Mouse (Mus musculus) myocyte (in vitro differentiated cells): Measurements from ENCODE around the gene Fastkd3. TPM values are rescaled to one million over a fixed set of nuclear protein-coding genes. Genes with fewer than 3 reads are reported as not detected.

Experiments used
- H3K27me3 ChIP-seq: one replicate; pipeline ENCODE4 v1.6.1; 2011; ENCODE audit not compliant: control insufficient read depth, insufficient read depth, insufficient read length
- H3K36me3 ChIP-seq: one replicate; pipeline ENCODE4 v1.6.1; 2011; ENCODE audit not compliant: control insufficient read depth, insufficient read depth
- H3K4me2 ChIP-seq: one replicate; pipeline ENCODE4 v1.6.1; 2011; ENCODE audit warnings: low read depth, control low read depth
- H3K4me3 ChIP-seq: one replicate; pipeline ENCODE4 v1.5.1; 2011; ENCODE audit warnings: mild to moderate bottlenecking, control low read depth, moderate library complexity
- H3K79me2 ChIP-seq: one replicate; pipeline ENCODE4 v1.6.1; 2011; ENCODE audit not compliant: control insufficient read depth, insufficient read depth
- H3ac ChIP-seq: one replicate; pipeline ENCODE4 v1.6.1; 2011; ENCODE audit not compliant: control insufficient read depth, insufficient read length
- CEBPB ChIP-seq: IDR thresholded peaks from 2 replicates; pipeline ENCODE4 v1.6.1; 2011; ENCODE audit warnings: mild to moderate bottlenecking, moderate library complexity; ENCODE audit not compliant: poor library complexity, insufficient read depth, severe bottlenecking
- E2F4 ChIP-seq: IDR thresholded peaks from one replicate; pipeline ENCODE4 v1.6.1; 2011; ENCODE audit warnings: mild to moderate bottlenecking, control low read depth, moderate library complexity; ENCODE audit not compliant: insufficient read depth
- MAX ChIP-seq: IDR thresholded peaks from one replicate; pipeline ENCODE4 v1.6.1; 2011; ENCODE audit warnings: low read depth, mild to moderate bottlenecking, control low read depth
- MYOD1 ChIP-seq, 3 experiments: IDR thresholded peaks; one replicate each; pipeline ENCODE4 v1.6.1; 2011; ENCODE audit warnings: control low read depth in 2 of 3, low read depth in 2 of 3, mild to moderate bottlenecking in 2 of 3, moderate library complexity in 1 of 3; ENCODE audit not compliant: insufficient read length in 2 of 3, control insufficient read depth in 1 of 3
- MYOG ChIP-seq, 3 experiments: IDR thresholded peaks; one replicate each; pipeline ENCODE4 v1.6.1; 2011; ENCODE audit warnings: control low read depth in 2 of 3, low read depth in 2 of 3, mild to moderate bottlenecking in 2 of 3; ENCODE audit not compliant: insufficient read length in 2 of 3, control insufficient read depth in 1 of 3, insufficient read depth in 1 of 3
- POLR2A ChIP-seq: IDR thresholded peaks from one replicate; pipeline ENCODE4 v1.6.1; 2011; ENCODE audit warnings: low read depth, mild to moderate bottlenecking, control low read depth, moderate library complexity; ENCODE audit not compliant: insufficient read length
- POLR2AphosphoS2 ChIP-seq: IDR thresholded peaks from one replicate; pipeline ENCODE4 v1.6.1; 2011; ENCODE audit warnings: low read depth, control low read depth; ENCODE audit not compliant: insufficient read length
- REST ChIP-seq: IDR thresholded peaks from one replicate; pipeline ENCODE4 v1.6.1; 2011; ENCODE audit warnings: mild to moderate bottlenecking, control low read depth, moderate library complexity; ENCODE audit not compliant: insufficient read depth, insufficient read length
- SRF ChIP-seq: IDR thresholded peaks from one replicate; pipeline ENCODE4 v1.6.1; 2011; ENCODE audit warnings: low read depth; ENCODE audit not compliant: control insufficient read depth, insufficient read length
- TCF12 ChIP-seq: IDR thresholded peaks from one replicate; pipeline ENCODE4 v1.6.1; 2011; ENCODE audit warnings: mild to moderate bottlenecking, control low read depth; ENCODE audit not compliant: poor library complexity, insufficient read depth, severe bottlenecking
- TCF3 ChIP-seq: IDR thresholded peaks from one replicate; pipeline ENCODE4 v1.6.1; 2011; ENCODE audit warnings: low read depth, control low read depth; ENCODE audit not compliant: insufficient read length
- USF1 ChIP-seq: IDR thresholded peaks from one replicate; pipeline ENCODE4 v1.6.1; 2011; ENCODE audit warnings: low read depth, mild to moderate bottlenecking, control low read depth, moderate library complexity
- polyA plus RNA-seq: library from polyadenylated mRNA; unstranded; fragments of >200 nt; fragmentation: generic; extraction: Trizol; gene quantifications from one replicate; pipeline ENCODE4 v1.2.1, GENCODE M21; 2012; ENCODE audit warnings: missing spikeins

Gene Fastkd3
- polyA plus RNA-seq, 1 experiment = 9.0 TPM

GRCm38 (mm10) chr13:68572247-68572646, 9.8 kb upstream of the Fastkd3 start:
- Histone ChIP-seq H3K4me2 (no peak overlapping the region), H3K36me3 (peaks cover 12% of the 10 kb centered on the region), H3K4me3 (no peak overlapping the region), H3K27me3 (no peaks in the 10 kb centered on the region), H3K79me2 (no peaks in the 10 kb centered on the region), H3ac (no peak overlapping the region)
- no peak for TF ChIP-seq SRF
- TF ChIP-seq MYOG (IDR thresholded peaks at IDR 0.05; ENCODE audit: control insufficient read depth in 1 of 3, insufficient read depth in 1 of 3, insufficient read length in 2 of 3, low read depth in 2 of 3) = no peak
- no peak for TF ChIP-seq E2F4
- TF ChIP-seq TCF12 = no peak
- TF ChIP-seq USF1 = no peak

GRCm38 (mm10) chr13:68572966-68573913, 8.8 kb upstream of the Fastkd3 start:
- Histone ChIP-seq H3K36me3 (peaks cover 10% of the 10 kb centered on the region), H3K27me3 (no peaks in the 10 kb centered on the region), H3K4me2 (no peak overlapping the region), H3K4me3 (no peak overlapping the region), H3K79me2 (no peaks in the 10 kb centered on the region), H3ac (no peak overlapping the region)
- TF ChIP-seq MAX (no peak), MYOD1 (IDR thresholded peaks at IDR 0.05; ENCODE audit: control insufficient read depth in 1 of 3, insufficient read length in 2 of 3, low read depth in 2 of 3) (peak in 1 of 3 experiments; percentile 2)

- Histone ChIP-seq H3K27me3 (no peaks in the 10 kb centered on the region), H3K79me2 (no peaks in the 10 kb centered on the region), H3K4me2 (no peak overlapping the region), H3K36me3 (peaks cover 10% of the 10 kb centered on the region), H3ac (no peak overlapping the region), H3K4me3 (no peak overlapping the region)
- TF ChIP-seq USF1 (no peak), CEBPB (0 out of 2 replicates have a peak, but pooled peaks have one; percentile 23), MYOG (IDR thresholded peaks at IDR 0.05; ENCODE audit: control insufficient read depth in 1 of 3, insufficient read depth in 1 of 3, insufficient read length in 2 of 3, low read depth in 2 of 3) (no peak), E2F4 (no peak), REST (no peak)
Measured at GRCm38 (mm10) chr13:68574398-68574797, 7.6 kb upstream of the Fastkd3 start.

- no peak for TF ChIP-seq POLR2A
- no peak for TF ChIP-seq TCF12
- no peak for TF ChIP-seq SRF
- TF ChIP-seq E2F4 = no peak
- no peak for TF ChIP-seq MYOD1 (IDR thresholded peaks at IDR 0.05; ENCODE audit: control insufficient read depth in 1 of 3, insufficient read length in 2 of 3, low read depth in 2 of 3)
- TF ChIP-seq TCF3 = no peak
- no peak for TF ChIP-seq POLR2AphosphoS2
- TF ChIP-seq REST = no peak
- no peak for TF ChIP-seq MAX
- TF ChIP-seq USF1 = no peak
- no peak for TF ChIP-seq CEBPB
- TF ChIP-seq MYOG (IDR thresholded peaks at IDR 0.05; ENCODE audit: control insufficient read depth in 1 of 3, insufficient read depth in 1 of 3, insufficient read length in 2 of 3, low read depth in 2 of 3) = no peak
- Histone ChIP-seq H3ac (no peak overlapping the region), H3K4me3 (no peak overlapping the region), H3K36me3 (peaks cover 10% of the 10 kb centered on the region), H3K27me3 (no peaks in the 10 kb centered on the region), H3K4me2 (no peak overlapping the region), H3K79me2 (peaks cover 17% of the 10 kb centered on the region)
Measured at GRCm38 (mm10) chr13:68577945-68578344, 4.1 kb upstream of the Fastkd3 start.

- peaks cover 12% of the 10 kb centered on the region for H3K36me3 ChIP-seq
- TF ChIP-seq MAX (no peak), POLR2A (no peak), MYOD1 (IDR thresholded peaks at IDR 0.05; ENCODE audit: control insufficient read depth in 1 of 3, insufficient read length in 2 of 3, low read depth in 2 of 3) (no peak), USF1 (no peak), E2F4 (no peak), MYOG (IDR thresholded peaks at IDR 0.05; ENCODE audit: control insufficient read depth in 1 of 3, insufficient read depth in 1 of 3, insufficient read length in 2 of 3, low read depth in 2 of 3) (no peak), POLR2AphosphoS2 (no peak), TCF12 (no peak), SRF (no peak), TCF3 (no peak), REST (no peak)
- peaks cover 26% of the 10 kb centered on the region for H3K79me2 ChIP-seq
Measured at GRCm38 (mm10) chr13:68581086-68581740, 821 bp upstream of the Fastkd3 start.

More at GRCm38 (mm10) chr13:68581086-68581740, 821 bp upstream of the Fastkd3 start:
- Histone ChIP-seq H3K4me3 (peak overlapping the region; percentile 66), H3K27me3 (no peaks in the 10 kb centered on the region), H3K4me2 (peak overlapping the region; percentile 75), H3ac (peak overlapping the region; percentile 36)
